ENCODE assay signal across 24 mouse cellular contexts in the genomic region with DNA sequence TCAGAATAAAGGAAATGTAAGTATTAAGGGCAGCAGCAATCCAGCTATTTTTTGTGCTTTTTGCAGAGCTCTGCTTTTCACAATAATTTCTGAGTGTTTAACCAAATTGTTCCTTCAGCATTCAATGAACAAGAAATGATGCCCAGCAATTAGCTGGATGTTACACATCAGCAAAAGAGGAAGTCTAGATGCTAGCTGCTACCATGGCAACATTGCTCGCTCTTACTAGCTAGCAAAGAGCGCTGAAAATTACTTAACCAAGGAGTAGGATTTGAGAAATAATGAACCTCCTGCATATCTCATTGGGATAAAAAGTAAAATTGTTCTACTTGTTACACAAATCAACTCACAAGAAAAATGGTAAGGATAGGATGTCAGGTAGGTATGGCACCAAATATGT.
DNase-seq lines count a peak whose midpoint lies in the region; ATAC-seq and TF ChIP-seq lines count a peak whose summit lies in the region.
"Had no signal": no experiment of that assay in that cellular context is flagged by ENCODE, and none has a peak within 500 bp of the region (broad histone marks: within the 10 kb centered on the region; RNA-seq: fewer than 3 reads in every experiment).

No protein-coding gene starts in this region.

- H3K4me2 ChIP-seq in hindbrain, embryonic 16.5 days (ENCODE audit: low read length) = no peak overlapping the region
- no peak overlapping the region for H3K4me2 ChIP-seq in hindbrain, embryonic 14.5 days (replicated peaks)
- no peak overlapping the region for H3K4me2 ChIP-seq in CH12.LX (ENCODE audit: insufficient read depth, low read depth, poor library complexity, severe bottlenecking)
- H3K4me2 ChIP-seq: embryonic facial prominence, embryonic 12.5 days; heart, embryonic 11.5 days; limb, embryonic 15.5 days; liver, embryonic 15.5 days; lung, embryonic 15.5 days; midbrain, embryonic 12.5 days had no signal

- H3K4me1 ChIP-seq in hindbrain, embryonic 16.5 days (ENCODE audit: control insufficient read depth, insufficient read depth, low read depth, low read length) = no peaks in the 10 kb centered on the region
- H3K4me1 ChIP-seq in hindbrain, embryonic 14.5 days (replicated peaks; ENCODE audit: control insufficient read depth, insufficient read depth, low read length) = no peaks in the 10 kb centered on the region
- H3K4me1 ChIP-seq in CH12.LX (ENCODE audit: control insufficient read depth in 1 of 2, insufficient read depth in 2 of 2) = peaks cover 0 to 6% of the 10 kb centered on the region in 2 experiments; a peak in 1 of 4 replicates
- H3K4me1 ChIP-seq: embryonic facial prominence, embryonic 12.5 days; limb, embryonic 15.5 days; liver, embryonic 15.5 days; lung, embryonic 15.5 days; midbrain, embryonic 12.5 days had no signal

- TF ChIP-seq EP300 in CH12.LX (IDR thresholded peaks at IDR 0.05; ENCODE audit: low read length) = no peak

- in situ Hi-C loops in CH12.LX (cut with MboI; ENCODE audit: low pct_ligation_motif_present, low pct_unique_long_range_greater_than_20kb, low sequenced_read_pairs) = no loop called here

- no peaks in the 10 kb centered on the region for H3K27me3 ChIP-seq in hindbrain, embryonic 16.5 days (replicated peaks; ENCODE audit: control insufficient read depth, insufficient read depth, low read length)
- no peaks in the 10 kb centered on the region for H3K27me3 ChIP-seq in hindbrain, embryonic 14.5 days (ENCODE audit: control insufficient read depth, insufficient read depth, low read length)
- H3K27me3 ChIP-seq in CH12.LX (replicated peaks) = no peaks in the 10 kb centered on the region
- H3K27me3 ChIP-seq: embryonic facial prominence, embryonic 12.5 days; limb, embryonic 15.5 days; liver, embryonic 15.5 days; lung, embryonic 15.5 days; midbrain, embryonic 12.5 days had no signal

- TF ChIP-seq CTCF in CH12.LX (conservative IDR thresholded peaks at IDR 0.05 in 1 of 2, IDR thresholded peaks at IDR 0.05 in 1 of 2; ENCODE audit: low read depth in 2 of 2, low read length in 2 of 2) = no peak
- TF ChIP-seq CTCF in brain, embryonic 14.5 days (IDR thresholded peaks at IDR 0.05; ENCODE audit: borderline replicate concordance, extremely low read depth, insufficient read depth, insufficient read length) = no peak

- ATAC-seq in hindbrain, embryonic 16.5 days = 0 out of 2 replicates have a peak, but pooled peaks have one; percentile 48
- ATAC-seq in hindbrain, embryonic 14.5 days (ENCODE audit: low FRiP score) = no peak
- ATAC-seq in megakaryocyte, adult 5-6 weeks (ENCODE audit: poor library complexity, severe bottlenecking) = peak; percentile 66

- no peak for DNase-seq in hindbrain, embryonic 14.5 days (ENCODE audit: low spot score)
- peak; percentile 14 for DNase-seq in CH12.LX (ENCODE audit: extremely low read depth)
- DNase-seq in brain, embryonic 14.5 days (ENCODE audit: low read depth) = peak; percentile 75
- DNase-seq in ovary, postnatal 10 days (ENCODE audit: low spot score) = no peak
- no peak for DNase-seq in urinary bladder, postnatal 25 days (ENCODE audit: low spot score)
- DNase-seq: adrenal gland, adult 2 months; B cell, adult 2 months; cerebellum, adult 2 months; cerebellum, postnatal 25 days; heart, adult 11 months; kidney, adult 8-10 months; kidney, postnatal 14 days; lung, postnatal 36 days; right cerebral cortex, adult 18-20 months; right cerebral cortex, postnatal 4 days; thymus, postnatal 25 days had no signal

- H3K27ac ChIP-seq in hindbrain, embryonic 16.5 days (ENCODE audit: low read depth, low read length) = no peak overlapping the region
- no peak overlapping the region for H3K27ac ChIP-seq in hindbrain, embryonic 14.5 days
- H3K27ac ChIP-seq in CH12.LX (ENCODE audit: insufficient read depth, low read depth) = no peak overlapping the region
- H3K27ac ChIP-seq: embryonic facial prominence, embryonic 12.5 days; limb, embryonic 15.5 days; liver, embryonic 15.5 days; lung, embryonic 15.5 days; midbrain, embryonic 12.5 days had no signal

- dilution Hi-C loops in CH12.LX (cut with MboI; ENCODE audit: extremely low pct_ligation_motif_present, extremely low pct_unique_long_range_greater_than_20kb, low sequenced_read_pairs) = no loop called here

- H3K4me3 ChIP-seq in hindbrain, embryonic 16.5 days (ENCODE audit: low read length) = no peak overlapping the region
- H3K4me3 ChIP-seq in hindbrain, embryonic 14.5 days (replicated peaks; ENCODE audit: low read length) = no peak overlapping the region
- H3K4me3 ChIP-seq in CH12.LX (replicated peaks in 1 of 3; ENCODE audit: low read depth in 2 of 3, low read length in 2 of 3, poor library complexity in 1 of 3) = no peak overlapping the region
- H3K4me3 ChIP-seq: embryonic facial prominence, embryonic 12.5 days; limb, embryonic 15.5 days; liver, embryonic 15.5 days; lung, embryonic 15.5 days; midbrain, embryonic 12.5 days had no signal

- TF ChIP-seq POLR2A in CH12.LX (IDR thresholded peaks at IDR 0.05; ENCODE audit: low read depth, low read length) = no peak
- TF ChIP-seq POLR2A in brain, embryonic 14.5 days (IDR thresholded peaks at IDR 0.05; ENCODE audit: borderline replicate concordance, extremely low read depth, insufficient read depth, insufficient read length, poor library complexity, severe bottlenecking) = no peak

- no peaks in the 10 kb centered on the region for H3K36me3 ChIP-seq in hindbrain, embryonic 16.5 days (ENCODE audit: control insufficient read depth, insufficient read depth, low read length)
- H3K36me3 ChIP-seq in hindbrain, embryonic 14.5 days (replicated peaks; ENCODE audit: control insufficient read depth, insufficient read depth) = no peaks in the 10 kb centered on the region
- H3K36me3 ChIP-seq in CH12.LX (replicated peaks in 1 of 2; ENCODE audit: control insufficient read depth in 1 of 2, insufficient read depth in 1 of 2, low read length in 1 of 2) = no peaks in the 10 kb centered on the region
- H3K36me3 ChIP-seq: embryonic facial prominence, embryonic 12.5 days; limb, embryonic 15.5 days; liver, embryonic 15.5 days; lung, embryonic 15.5 days; midbrain, embryonic 12.5 days had no signal

- no peak for TF ChIP-seq RAD21 in CH12.LX (IDR thresholded peaks at IDR 0.05; ENCODE audit: low read depth, low read length)

- H3K9ac ChIP-seq in hindbrain, embryonic 16.5 days (ENCODE audit: low read depth, low read length) = no peak overlapping the region
- H3K9ac ChIP-seq in hindbrain, embryonic 14.5 days = no peak overlapping the region
- no peak overlapping the region for H3K9ac ChIP-seq in CH12.LX (ENCODE audit: insufficient read depth, low read depth)
- H3K9ac ChIP-seq: embryonic facial prominence, embryonic 12.5 days; limb, embryonic 15.5 days; liver, embryonic 15.5 days; lung, embryonic 15.5 days; midbrain, embryonic 12.5 days had no signal

- no peaks in the 10 kb centered on the region for H3K9me3 ChIP-seq in hindbrain, embryonic 16.5 days (ENCODE audit: control insufficient read depth, low read length)
- H3K9me3 ChIP-seq in hindbrain, embryonic 14.5 days (ENCODE audit: control insufficient read depth, low read length) = no peaks in the 10 kb centered on the region
- H3K9me3 ChIP-seq in CH12.LX (replicated peaks; ENCODE audit: low read length) = no peaks in the 10 kb centered on the region
- H3K9me3 ChIP-seq: embryonic facial prominence, embryonic 12.5 days; limb, embryonic 15.5 days; liver, embryonic 15.5 days; lung, embryonic 15.5 days; midbrain, embryonic 12.5 days had no signal

- no peaks in the 10 kb centered on the region for H3K79me2 ChIP-seq in CH12.LX (replicated peaks; ENCODE audit: control insufficient read depth, extremely low read depth, insufficient read depth, poor library complexity, severe bottlenecking)

- 61% methylated on average over 2 of the region's 2 CpGs for WGBS in hindbrain, embryonic 16.5 days
- 75% methylated on average over 2 of the region's 2 CpGs for WGBS in hindbrain, embryonic 14.5 days

TF ChIP-seq in CH12.LX, 34 proteins besides CTCF, POLR2A, EP300 and RAD21:
- no peak for TF ChIP-seq MAZ (IDR thresholded peaks at IDR 0.05; ENCODE audit: low read depth, low read length)
- TF ChIP-seq ZNF384 (IDR thresholded peaks at IDR 0.05; ENCODE audit: low read depth, low read length) = no peak
- TF ChIP-seq JUN (IDR thresholded peaks at IDR 0.05; ENCODE audit: insufficient read depth, low read depth, low read length) = no peak

Comparison
In these comparisons a context has a peak if more than half of its experiments do, and no peak if none do; other contexts are left out.
1. DNase-seq: peak in CH12.LX (single experiment) and brain, embryonic 14.5 days (single experiment); none in hindbrain, embryonic 14.5 days (single experiment), ovary, postnatal 10 days (single experiment) and urinary bladder, postnatal 25 days (single experiment).